Mouse (Mus musculus) heart, postnatal 0 days (tissue): Measurements from ENCODE around the gene Tmem147.

Experiments
- CTCF ChIP-seq: IDR thresholded peaks from 2 replicates; pipeline ENCODE4 v1.5.1; 2016; ENCODE audit warnings: antibody characterized with exemption, control low read depth, low read depth
- EP300 ChIP-seq: IDR thresholded peaks from 2 replicates; pipeline ENCODE4 v1.6.1; 2016; ENCODE audit warnings: antibody characterized with exemption, low read depth

- no peak for TF ChIP-seq EP300
- TF ChIP-seq CTCF = no peak
Measured at GRCm38 (mm10) chr7:30707441-30707840, 21.9 kb downstream of the Tmem147 start.
